Mouse (Mus musculus) liver, embryonic 11.5 days (tissue): ENCODE measurements at regions not wholly inside any gene's neighbourhood (a gene's known extent, or its start where the extent isn't known, plus 50 kb on each side); places are given as distances from the start of the nearest gene placed in this dataset.

Experiments
- ATAC-seq: fragments of 200-750 bp; cut with Nextera tagmentation; replicated peaks from 2 replicates; pipeline ENCODE4 v1.8.0; 2017; ENCODE audit warnings: moderate number of reproducible peaks, mild to moderate bottlenecking, moderate TSS enrichment, moderate library complexity; ENCODE audit not compliant: low FRiP score
- DNase-seq: peaks from one replicate; pipeline ENCODE4 v3.0.0-alpha.2; 2017; ENCODE audit warnings: low spot score
- H3K27ac ChIP-seq: fragments of 300-500 bp; sonication (generic); 2 replicates; pipeline ENCODE4 v1.5.1; 2014; ENCODE audit warnings: mild to moderate bottlenecking, low read depth, low read length, control low read depth
- H3K27me3 ChIP-seq: fragments of 300-500 bp; sonication (generic); replicated peaks from 2 replicates; pipeline ENCODE4 v1.6.1; 2014; ENCODE audit warnings: low read length, mixed read lengths; ENCODE audit not compliant: control insufficient read depth, insufficient read depth
- H3K36me3 ChIP-seq: fragments of 300-500 bp; sonication (generic); 2 replicates; pipeline ENCODE4 v1.6.1; 2014; ENCODE audit warnings: mild to moderate bottlenecking, low read length, moderate library complexity, mixed read lengths; ENCODE audit not compliant: control insufficient read depth, insufficient read depth
- H3K4me1 ChIP-seq: fragments of 300-500 bp; sonication (generic); replicated peaks from 2 replicates; pipeline ENCODE4 v1.6.1; 2014; ENCODE audit warnings: low read length, mixed read lengths; ENCODE audit not compliant: control insufficient read depth, insufficient read depth
- H3K4me2 ChIP-seq: fragments of 300-500 bp; sonication (generic); 2 replicates; pipeline ENCODE4 v1.6.1; 2014; ENCODE audit warnings: mild to moderate bottlenecking, control low read depth, moderate library complexity
- H3K4me3 ChIP-seq: fragments of 300-500 bp; sonication (generic); 2 replicates; pipeline ENCODE4 v1.5.1; 2014; ENCODE audit warnings: low read depth, low read length, control low read depth
- H3K9ac ChIP-seq: fragments of 300-500 bp; sonication (generic); 2 replicates; pipeline ENCODE4 v1.6.1; 2014; ENCODE audit warnings: low read depth, low read length, control low read depth
- H3K9me3 ChIP-seq: fragments of 300-500 bp; sonication (generic); 2 replicates; pipeline ENCODE4 v1.6.1; 2016; ENCODE audit warnings: low read length, inconsistent platforms, mixed read lengths; ENCODE audit not compliant: control insufficient read depth
- WGBS: fragments of 180-500 bp; shearing (Covaris S2); extraction: QIAGEN DNeasy Blood & Tissue Kit; methylation state at CpG from one replicate; pipeline ENCODE4 v1.1.7; 2014; 5-methylcytosine and 5-hydroxymethylcytosine counted together

- no peak overlapping the region for H3K9ac ChIP-seq
- no peak overlapping the region for H3K4me3 ChIP-seq
- no peaks in the 10 kb centered on the region for H3K27me3 ChIP-seq
- WGBS, result 66% methylated on average over 3 of the region's 3 CpGs
- no peak for DNase-seq
- H3K4me1 ChIP-seq, result no peaks in the 10 kb centered on the region
- no peak for ATAC-seq
- no peaks in the 10 kb centered on the region for H3K9me3 ChIP-seq
- H3K36me3 ChIP-seq, result no peaks in the 10 kb centered on the region
- no peak overlapping the region for H3K27ac ChIP-seq
- H3K4me2 ChIP-seq, result no peak overlapping the region
Measured at GRCm38 (mm10) chr9:68231131-68231530, 390.9 kb downstream of the Vps13c start.

DNA sequence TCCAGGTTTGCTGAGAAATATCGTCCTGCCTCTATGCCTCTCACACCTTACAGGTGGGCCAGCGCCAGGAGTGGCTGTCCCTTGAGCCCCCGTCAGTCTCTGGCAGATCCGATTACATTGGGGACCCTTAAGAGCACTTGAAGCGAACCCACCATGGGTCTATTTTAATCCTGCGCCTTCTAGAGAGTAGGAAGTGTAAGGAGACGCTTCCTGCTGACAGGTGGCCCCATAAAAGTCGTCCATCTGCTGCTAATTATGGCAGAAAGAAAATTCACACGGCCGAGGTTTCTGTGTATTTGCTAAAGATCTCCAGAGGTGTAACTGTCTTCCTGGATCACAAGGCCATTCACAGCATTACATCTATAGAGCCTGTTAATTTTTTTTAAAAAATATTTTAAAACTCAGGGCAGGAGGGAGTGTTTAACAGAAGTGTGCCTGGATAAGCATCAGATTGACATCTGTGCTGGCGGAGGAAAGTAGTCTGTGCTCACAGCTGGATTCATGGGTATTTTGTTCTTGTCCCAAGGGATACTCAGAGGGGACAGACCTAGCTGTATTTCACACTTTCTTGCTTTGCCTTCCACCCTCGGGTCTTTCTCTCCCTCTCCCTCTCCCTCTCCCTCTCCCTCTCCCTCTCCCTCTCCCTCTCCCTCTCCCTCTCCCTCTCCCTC, 394.9 kb downstream of the Vps13c start:
- H3K36me3 ChIP-seq, result no peaks in the 10 kb centered on the region
- ATAC-seq (no peak), DNase-seq (no peak)
- no peak overlapping the region for H3K27ac ChIP-seq
- H3K9me3 ChIP-seq, result no peaks in the 10 kb centered on the region
- H3K9ac ChIP-seq, result no peak overlapping the region
- no peaks in the 10 kb centered on the region for H3K27me3 ChIP-seq
- H3K4me1 ChIP-seq, result no peaks in the 10 kb centered on the region
- WGBS, result 51% methylated on average over 12 of the region's 12 CpGs
- no peak overlapping the region for H3K4me2 ChIP-seq
- H3K4me3 ChIP-seq, result no peak overlapping the region

- no peak for DNase-seq
- no peaks in the 10 kb centered on the region for H3K36me3 ChIP-seq
- ATAC-seq, result no peak
Measured at GRCm38 (mm10) chr9:68239121-68239520, 398.9 kb downstream of the Vps13c start.

GRCm38 (mm10) chr9:68239551-68239950, 399.4 kb downstream of the Vps13c start:
- Histone ChIP-seq H3K4me3 (no peak overlapping the region), H3K27me3 (no peaks in the 10 kb centered on the region), H3K9me3 (no peaks in the 10 kb centered on the region), H3K4me2 (no peak overlapping the region), H3K36me3 (no peaks in the 10 kb centered on the region), H3K4me1 (no peaks in the 10 kb centered on the region), H3K27ac (no peak overlapping the region), H3K9ac (no peak overlapping the region)
- ATAC-seq (no peak), DNase-seq (no peak)
- WGBS, result 86% methylated on average over 5 of the region's 5 CpGs

More at GRCm38 (mm10) chr9:68239121-68239520, 398.9 kb downstream of the Vps13c start:
- Histone ChIP-seq H3K9me3 (no peaks in the 10 kb centered on the region), H3K4me2 (no peak overlapping the region), H3K27me3 (no peaks in the 10 kb centered on the region), H3K4me1 (no peaks in the 10 kb centered on the region), H3K4me3 (no peak overlapping the region), H3K27ac (no peak overlapping the region), H3K9ac (no peak overlapping the region)

- Histone ChIP-seq H3K27me3 (no peaks in the 10 kb centered on the region), H3K4me3 (no peak overlapping the region), H3K4me1 (no peaks in the 10 kb centered on the region), H3K27ac (no peak overlapping the region), H3K36me3 (no peaks in the 10 kb centered on the region), H3K9ac (no peak overlapping the region), H3K4me2 (no peak overlapping the region), H3K9me3 (no peaks in the 10 kb centered on the region)
- ATAC-seq (no peak), DNase-seq (no peak)
- whole genome bisulfite sequencing, result 83% methylated on average over 16 of the region's 16 CpGs
Measured at GRCm38 (mm10) chr9:68250011-68250410, 403.6 kb upstream of the Rora start.

DNA sequence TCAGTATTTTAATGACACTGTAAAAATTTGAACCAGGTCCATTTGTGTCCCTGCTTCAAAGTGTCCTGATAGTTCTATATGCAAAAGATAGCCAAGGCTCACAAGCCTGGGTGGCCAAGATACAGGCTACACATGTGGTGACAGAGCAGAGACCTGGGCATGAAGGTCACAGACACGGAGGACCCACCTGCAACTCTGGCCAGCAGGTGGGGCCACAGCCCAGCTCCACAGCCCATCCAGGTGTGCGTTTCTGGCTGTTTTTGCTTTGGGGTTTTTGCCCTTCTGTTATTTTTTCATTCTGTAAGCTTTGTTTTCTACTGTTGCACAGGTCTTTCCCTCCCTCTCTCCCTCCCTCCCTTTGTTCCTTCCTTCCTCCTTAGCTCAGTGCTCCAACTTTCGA, 399.4 kb upstream of the Rora start:
- 54% methylated on average over 3 of the region's 3 CpGs for WGBS
- no peak for DNase-seq
- no peak for ATAC-seq
- no peak overlapping the region for H3K4me3 ChIP-seq
- H3K36me3 ChIP-seq, result no peaks in the 10 kb centered on the region
- no peak overlapping the region for H3K4me2 ChIP-seq
- no peaks in the 10 kb centered on the region for H3K27me3 ChIP-seq
- H3K9ac ChIP-seq, result no peak overlapping the region
- H3K4me1 ChIP-seq, result no peaks in the 10 kb centered on the region
- no peaks in the 10 kb centered on the region for H3K9me3 ChIP-seq
- no peak overlapping the region for H3K27ac ChIP-seq

DNA sequence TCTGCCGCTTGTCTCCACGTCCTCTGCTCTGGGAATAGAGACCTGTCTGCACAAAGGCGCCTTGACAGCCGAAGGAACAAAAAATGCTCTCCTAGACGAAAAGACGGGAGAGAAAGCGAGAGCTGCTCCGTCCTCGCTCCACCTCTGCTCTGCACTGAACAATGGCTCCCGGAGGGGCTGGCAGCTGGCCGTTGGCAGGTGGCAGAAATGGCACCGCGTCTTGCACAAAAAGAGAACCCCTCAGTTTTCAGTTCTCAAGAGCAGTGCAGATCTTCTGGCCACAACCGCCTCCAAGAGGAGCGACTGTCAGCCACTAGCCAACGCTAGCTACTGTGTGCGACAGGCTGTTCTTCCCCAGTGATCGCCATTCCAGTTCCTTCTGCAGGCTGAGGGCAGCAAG, 385.0 kb upstream of the Rora start:
- Histone ChIP-seq H3K4me2 (no peak overlapping the region), H3K36me3 (no peaks in the 10 kb centered on the region), H3K4me3 (no peak overlapping the region), H3K9me3 (no peaks in the 10 kb centered on the region), H3K27ac (no peak overlapping the region), H3K27me3 (no peaks in the 10 kb centered on the region), H3K4me1 (no peaks in the 10 kb centered on the region), H3K9ac (no peak overlapping the region)
- no peak for ATAC-seq
- no peak for DNase-seq
- WGBS, result 81% methylated on average over 18 of the region's 18 CpGs

GRCm38 (mm10) chr9:68302232-68302925, 351.2 kb upstream of the Rora start:
- no peak overlapping the region for H3K9ac ChIP-seq
- WGBS, result 56% methylated on average over 7 of the region's 7 CpGs
- no peaks in the 10 kb centered on the region for H3K36me3 ChIP-seq
- no peak overlapping the region for H3K27ac ChIP-seq
- H3K27me3 ChIP-seq, result no peaks in the 10 kb centered on the region
- no peaks in the 10 kb centered on the region for H3K9me3 ChIP-seq
- H3K4me1 ChIP-seq, result no peaks in the 10 kb centered on the region
- DNase-seq, result no peak
- no peak for ATAC-seq
- H3K4me3 ChIP-seq, result no peak overlapping the region
- no peak overlapping the region for H3K4me2 ChIP-seq

DNA sequence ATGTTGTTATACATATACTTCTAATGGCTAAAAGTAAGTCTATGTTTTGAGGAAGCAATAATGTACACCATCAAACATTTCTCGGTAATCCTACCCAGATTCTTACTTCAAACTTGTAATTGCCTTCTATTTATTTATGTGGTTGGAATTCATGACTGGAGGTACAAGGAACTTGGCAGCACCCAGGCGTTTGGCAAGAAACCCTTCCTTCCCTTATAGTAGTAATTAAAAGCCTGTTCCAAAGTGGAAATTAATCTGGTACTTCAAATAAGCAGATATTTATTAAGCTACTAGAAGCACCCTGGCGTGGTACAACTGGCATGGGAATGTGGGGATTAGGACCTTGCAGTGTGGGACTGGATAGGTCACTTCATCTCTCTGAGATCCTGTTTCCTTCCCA, 322.9 kb upstream of the Rora start:
- 70% methylated on average over 3 of the region's 3 CpGs for WGBS
- H3K27me3 ChIP-seq, result no peaks in the 10 kb centered on the region
- no peak overlapping the region for H3K4me3 ChIP-seq
- H3K4me1 ChIP-seq, result no peaks in the 10 kb centered on the region
- ATAC-seq (no peak), DNase-seq (no peak)
- no peak overlapping the region for H3K4me2 ChIP-seq
- no peaks in the 10 kb centered on the region for H3K36me3 ChIP-seq
- H3K9ac ChIP-seq, result no peak overlapping the region
- no peak overlapping the region for H3K27ac ChIP-seq
- no peaks in the 10 kb centered on the region for H3K9me3 ChIP-seq
